Mouse (Mus musculus): ENCODE measurements around the gene Nsg2.
"Not testable (repeated sequence)": the region's sequence is repeated elsewhere in the genome, so short reads cannot be mapped to it uniquely, and the experiment has no call there.

Nsg2 gene

DNA sequence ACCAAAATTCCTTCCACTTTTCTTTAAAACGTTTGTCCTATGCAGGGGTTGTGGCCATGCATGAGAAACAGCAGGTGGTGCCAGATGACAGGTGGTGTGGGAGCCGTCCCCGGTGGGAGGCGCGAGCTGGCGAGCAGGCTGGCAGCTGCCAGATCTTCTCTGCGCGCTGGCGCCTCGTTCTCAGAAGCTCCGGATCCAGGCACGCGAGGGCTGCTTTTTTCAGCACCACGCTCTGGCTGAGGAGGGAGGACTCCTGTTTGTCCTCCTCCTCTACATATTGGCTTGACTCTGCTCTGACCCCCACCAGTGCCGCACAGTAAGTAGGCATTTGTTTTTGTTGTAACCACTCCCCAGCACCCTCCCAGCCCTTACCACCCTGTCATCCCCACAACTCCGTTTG, at the start of gene Nsg2:
Nsg2 (plus strand) TSS at position 183 of the 400 bp plus-strand sequence.
- peak; percentile 15 to 60 for DNase-seq (ENCODE audit: low spot score in 2 of 2)

DNA sequence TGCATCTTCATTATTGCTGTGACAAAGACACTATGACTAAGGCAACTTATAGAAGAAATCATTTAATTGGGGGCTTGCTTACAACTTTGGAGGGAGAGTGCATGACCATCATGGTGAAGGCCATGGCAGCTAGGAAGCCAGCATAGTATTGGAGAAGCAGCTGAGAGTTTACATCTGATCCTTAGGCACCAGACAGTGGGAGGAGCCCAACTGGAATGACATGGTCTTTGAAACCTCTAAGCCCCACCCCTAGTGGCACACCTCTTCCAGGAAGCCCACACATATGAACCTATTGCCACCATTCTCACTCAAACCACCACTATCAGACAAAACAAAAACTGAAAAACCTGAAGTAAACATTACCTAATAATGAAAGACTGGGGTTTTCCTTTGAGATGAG, 40.2 kb upstream of the Nsg2 start:
- DNase-seq (ENCODE audit: low spot score in 2 of 2): no peak

DNA sequence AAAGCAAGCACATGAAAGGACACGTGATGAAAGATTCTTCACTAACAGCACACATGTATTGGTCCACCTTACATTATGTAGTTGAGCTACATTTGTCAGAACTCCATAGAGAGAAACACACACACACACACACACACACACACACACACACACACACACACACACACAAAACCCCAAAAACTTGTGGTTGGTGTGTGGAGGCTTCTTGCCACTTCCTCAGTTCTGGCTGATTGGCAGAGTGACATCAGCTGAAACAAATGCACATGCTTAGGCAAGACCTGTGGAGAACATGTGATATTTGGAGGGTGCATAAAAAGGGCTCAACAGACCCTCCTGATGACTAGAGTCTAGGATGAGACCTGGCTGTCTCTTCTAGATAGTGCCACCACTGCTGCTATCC, 36.3 kb upstream of the Nsg2 start:
- no peak for DNase-seq (ENCODE audit: low spot score in 2 of 2)

DNA sequence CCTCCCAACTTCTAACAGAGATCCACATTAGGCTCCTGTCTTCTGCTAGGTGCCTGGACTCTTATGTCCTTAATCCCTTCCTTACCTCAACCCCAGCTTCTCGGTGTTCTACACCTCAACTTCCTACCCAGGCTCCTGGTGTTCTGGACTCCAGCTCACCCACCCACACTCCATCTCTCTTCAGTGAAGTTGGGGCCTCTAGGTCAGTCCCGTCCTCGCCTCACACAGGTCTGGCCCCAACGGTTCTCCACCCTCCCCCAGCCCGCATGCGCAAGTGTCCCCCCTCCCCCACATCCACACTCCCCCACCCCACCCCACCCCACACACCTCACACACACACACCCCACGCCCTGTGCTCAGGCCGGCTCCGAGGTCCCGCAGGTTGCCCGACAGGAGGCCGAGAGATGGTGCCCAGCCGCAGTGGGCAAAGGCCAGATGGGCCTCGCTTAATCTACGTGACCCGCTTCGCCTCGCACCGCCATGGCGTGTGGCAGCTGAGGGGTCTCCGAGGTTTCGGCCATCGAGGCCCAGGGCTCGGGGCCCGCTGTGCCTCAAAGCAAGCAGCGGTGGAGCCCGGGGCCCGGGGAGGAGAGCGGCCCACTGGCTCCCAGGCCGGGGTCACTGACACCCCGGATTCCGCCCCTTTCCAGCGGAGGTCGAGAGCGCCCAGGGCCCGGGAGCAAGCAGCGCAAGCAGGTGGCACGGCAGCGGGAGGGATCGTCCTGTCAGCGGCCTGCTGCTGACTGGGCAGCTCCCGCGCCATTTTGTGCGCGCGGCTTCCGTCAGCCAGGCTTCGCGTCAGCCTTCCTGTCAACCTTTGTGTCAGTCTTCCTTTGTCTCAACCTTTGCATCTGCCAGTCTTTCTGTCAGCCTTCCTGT, 34.8 kb upstream of the Nsg2 start, which contains the start of gene 4930524B15Rik:
4930524B15Rik (plus strand) TSS at position 337 of the 879 bp plus-strand sequence.
- no peak for DNase-seq (ENCODE audit: low spot score in 2 of 2)

DNA sequence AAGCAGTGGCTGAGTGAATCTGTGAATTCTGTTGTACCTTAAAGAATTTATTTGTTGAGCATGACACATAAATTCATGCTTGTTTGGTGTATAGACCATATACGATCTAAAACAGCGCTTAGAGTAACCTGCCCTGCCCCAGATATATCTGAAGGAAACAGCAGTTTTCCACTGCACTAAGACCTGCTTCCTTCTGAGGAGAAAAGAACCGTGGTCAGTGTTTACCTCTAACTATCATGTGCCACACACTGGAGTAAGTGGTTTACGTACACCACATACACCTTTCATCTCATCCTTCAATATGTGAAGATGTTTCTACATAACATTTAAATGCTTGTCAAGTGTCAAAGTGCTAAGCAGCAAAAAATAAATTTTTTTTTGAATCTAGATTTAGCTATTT, 26.1 kb upstream of the Nsg2 start:
- DNase-seq (ENCODE audit: low spot score in 2 of 2): no peak

DNA sequence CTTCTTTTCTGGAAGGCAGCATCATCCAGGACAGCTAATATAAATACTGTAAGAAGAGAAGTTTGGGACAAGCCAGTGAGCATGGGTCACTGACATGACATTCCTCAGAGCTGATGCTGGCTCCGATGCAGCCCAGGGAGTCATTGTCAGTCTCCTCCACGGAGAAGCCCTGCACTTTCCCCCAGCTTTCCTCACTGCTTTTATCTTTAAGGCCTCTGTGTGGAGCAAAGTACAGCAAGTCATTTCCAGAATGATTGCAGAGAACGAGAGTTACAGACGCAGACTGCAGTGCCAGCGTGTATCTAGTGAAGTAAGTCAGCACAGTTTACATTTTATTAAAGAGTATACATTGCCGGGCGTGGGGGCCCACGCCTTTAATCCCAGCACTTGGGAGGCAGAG, 25.4 kb upstream of the Nsg2 start:
- no peak for DNase-seq (ENCODE audit: low spot score in 2 of 2)

DNA sequence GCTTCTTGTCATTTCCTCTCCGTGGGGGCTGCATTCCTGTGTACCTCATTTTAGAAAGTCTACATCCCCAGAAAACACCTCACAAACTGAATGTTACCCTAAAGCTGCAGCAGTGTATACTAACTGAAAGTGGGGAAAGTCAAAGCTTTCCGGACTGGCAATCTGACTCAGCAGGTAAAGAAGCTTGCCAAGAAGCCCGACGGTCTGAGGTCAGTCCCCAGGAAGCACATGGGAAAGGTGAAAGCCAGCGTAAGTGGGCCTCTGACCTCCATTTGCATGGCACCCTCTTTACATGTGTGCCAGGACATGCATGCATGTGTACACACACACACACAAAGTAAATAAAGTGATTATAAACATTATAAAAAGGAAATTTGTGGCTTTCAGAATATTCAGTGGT, 24.6 kb upstream of the Nsg2 start:
- DNase-seq (ENCODE audit: low spot score in 2 of 2): no peak

DNA sequence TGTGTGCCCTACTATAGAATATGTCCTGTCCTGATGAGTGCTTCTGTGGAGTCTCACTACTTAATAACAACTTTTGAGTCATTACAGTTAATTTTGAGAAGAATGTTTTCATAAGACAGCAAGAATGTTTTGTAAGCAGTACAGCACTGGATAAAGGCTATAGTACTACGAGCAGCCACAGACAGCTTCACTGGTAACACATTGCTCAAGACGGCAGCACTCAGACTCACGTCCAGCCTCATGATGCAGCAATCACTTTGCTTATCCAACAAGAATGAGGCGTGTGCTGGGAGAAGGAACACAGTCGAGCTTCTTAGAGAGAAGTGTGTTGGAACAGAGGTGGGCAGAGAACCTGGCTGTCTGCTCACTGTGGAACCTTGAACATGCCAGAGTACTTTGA, 24.1 kb upstream of the Nsg2 start:
- no peak for DNase-seq (ENCODE audit: low spot score in 2 of 2)

DNA sequence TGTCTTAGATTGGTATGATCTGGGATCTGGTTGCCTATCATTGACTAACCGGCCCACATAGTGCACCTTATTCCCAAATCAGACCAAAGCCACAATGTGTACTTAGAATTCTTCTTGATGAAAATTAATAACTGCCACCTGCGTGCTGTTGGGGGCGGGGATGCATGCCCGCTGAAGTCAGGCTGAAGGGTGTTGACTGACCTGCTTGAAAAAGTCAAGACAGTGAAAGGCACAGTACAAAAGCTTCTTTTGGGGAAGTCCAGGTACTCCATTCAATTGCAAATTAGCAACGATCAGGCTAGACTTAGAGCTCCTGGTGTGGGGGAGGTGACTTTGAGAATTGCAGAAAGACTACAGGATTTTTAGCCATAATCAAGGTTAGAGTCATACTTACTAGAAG, 20.2 kb upstream of the Nsg2 start:
- DNase-seq (ENCODE audit: low spot score in 2 of 2): not testable (repeated sequence)

DNA sequence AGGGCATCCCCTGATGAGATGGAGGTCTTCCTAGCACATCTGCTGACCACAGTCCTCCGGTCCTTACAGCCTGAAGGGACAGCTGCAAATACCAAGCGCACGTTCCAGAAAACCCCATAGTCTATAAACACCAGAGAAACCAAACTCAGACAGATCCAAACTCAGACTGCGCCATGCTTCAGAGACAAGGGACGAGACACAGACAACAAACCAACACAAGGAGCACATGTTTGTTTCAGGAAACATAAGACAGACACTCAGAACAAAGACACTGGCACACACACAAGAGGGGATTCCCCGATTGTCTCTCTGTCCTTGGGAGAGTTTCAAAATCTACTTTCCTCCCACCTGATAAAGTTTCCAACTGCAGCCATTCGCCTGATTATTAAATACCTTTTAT, 18.4 kb upstream of the Nsg2 start:
- DNase-seq (ENCODE audit: low spot score in 2 of 2): no peak

DNA sequence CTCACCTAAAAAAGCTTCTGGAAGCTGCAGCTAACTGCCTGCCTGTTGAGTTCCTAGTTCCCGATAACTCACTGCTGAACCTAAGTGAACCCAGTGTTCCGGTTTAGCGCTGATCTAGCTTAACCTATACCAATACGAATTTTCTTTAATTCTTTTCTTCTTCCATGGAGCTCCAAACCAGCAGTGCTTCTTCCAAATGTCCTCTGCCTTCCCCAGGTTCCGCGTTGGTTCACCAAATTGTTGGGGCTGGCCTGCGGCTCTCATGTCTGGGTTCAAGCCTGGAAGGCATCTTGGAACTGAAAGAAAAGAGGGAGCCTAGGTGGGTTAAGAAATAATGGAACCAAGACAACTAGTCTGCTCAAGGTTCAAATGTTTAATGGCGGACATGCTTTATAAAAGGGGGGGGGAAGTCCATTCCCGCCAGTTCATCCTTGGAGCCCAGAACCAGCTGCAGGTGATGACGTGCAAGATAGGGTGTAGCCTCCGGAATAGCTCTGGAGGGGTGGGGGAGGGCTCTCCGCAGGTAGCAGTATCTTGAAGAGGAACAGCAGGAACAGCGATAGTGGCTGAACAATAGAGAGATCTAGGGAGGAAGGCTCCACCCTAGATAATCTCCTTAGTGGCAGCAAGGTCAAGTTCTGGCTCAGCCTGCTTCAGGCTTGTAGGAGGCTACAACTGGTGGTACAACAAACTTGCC, 17.9 kb upstream of the Nsg2 start:
- DNase-seq (ENCODE audit: low spot score in 2 of 2): not testable (repeated sequence)

DNA sequence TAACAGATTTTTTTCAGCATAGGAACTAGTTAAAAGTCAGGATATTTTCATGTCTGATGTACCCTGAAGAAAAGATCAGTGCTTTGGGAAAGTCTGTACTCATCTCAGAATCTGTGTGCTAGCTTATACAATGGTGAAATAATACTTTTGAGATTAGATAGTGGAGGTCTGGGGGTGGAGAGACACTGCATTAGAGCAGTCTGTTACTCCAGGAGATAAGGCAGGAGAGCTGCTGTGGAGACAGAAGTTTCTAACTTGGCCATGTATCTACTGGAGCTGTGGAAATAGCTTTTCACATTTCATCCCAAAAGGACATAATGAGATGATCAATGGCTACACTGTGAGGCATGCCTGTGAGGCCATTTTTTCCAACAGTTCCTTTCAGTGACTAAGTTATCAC, 17.0 kb upstream of the Nsg2 start:
- no peak for DNase-seq (ENCODE audit: low spot score in 2 of 2)

DNA sequence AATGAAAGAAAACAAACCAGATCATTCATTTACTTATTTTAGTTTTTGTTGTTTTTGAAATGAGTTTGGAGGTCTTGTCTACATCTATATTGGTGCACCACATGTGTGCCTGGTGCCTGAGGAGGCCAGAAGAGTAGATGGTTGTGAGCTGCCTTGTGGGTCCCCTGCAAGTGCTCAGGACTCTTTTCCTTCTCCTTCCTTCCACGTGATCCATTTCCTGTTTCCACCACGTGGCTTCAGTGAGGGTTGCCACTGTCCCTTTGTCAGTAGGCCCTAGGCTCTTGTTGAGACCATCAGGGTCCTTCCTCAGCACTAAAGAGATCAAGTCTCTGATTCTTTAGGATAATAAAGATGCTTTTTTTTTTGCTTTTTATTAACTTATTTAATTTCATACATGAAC, 15.5 kb upstream of the Nsg2 start:
- no peak for DNase-seq (ENCODE audit: low spot score in 2 of 2)

DNA sequence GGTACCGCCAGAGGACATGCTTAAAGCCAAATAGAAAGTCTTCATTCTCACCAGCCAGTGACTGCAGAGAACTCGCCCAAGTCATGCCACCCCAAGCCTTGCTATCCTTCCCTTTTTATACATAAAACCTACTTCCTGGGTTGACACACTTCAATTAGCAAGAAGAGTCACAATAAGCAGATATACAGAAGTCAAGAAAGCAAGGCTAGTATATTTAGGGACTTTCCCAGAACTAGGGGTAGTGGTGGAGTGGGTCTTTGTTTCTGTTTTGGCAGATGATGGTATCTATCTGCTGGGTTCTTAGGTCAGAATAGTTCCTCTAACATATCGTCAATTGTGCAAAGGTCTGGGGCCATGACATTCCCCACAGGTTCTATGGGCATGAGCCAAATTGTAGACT, 7.7 kb upstream of the Nsg2 start:
- no peak for DNase-seq (ENCODE audit: low spot score in 2 of 2)

DNA sequence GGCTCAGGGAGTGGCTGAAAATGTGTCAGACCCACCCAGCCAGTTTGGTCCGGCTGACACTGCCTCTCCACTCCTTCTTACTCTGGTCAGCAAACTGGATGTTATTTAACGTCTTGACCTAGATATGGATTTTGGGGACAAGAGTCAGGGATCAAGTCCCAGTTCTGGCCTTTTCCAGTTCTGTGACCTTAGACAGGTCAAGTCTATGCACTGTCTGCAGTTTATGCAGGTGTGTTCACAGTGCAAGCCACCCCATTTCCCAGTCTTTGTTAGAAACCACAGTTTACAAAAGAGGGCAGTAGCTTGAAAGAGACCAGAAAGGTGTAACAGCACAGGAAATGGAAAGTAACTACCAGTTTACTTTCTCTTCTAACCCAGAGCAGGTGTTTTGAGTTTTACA, 547 bp upstream of the Nsg2 start:
- DNase-seq (ENCODE audit: low spot score in 2 of 2): no peak

DNA sequence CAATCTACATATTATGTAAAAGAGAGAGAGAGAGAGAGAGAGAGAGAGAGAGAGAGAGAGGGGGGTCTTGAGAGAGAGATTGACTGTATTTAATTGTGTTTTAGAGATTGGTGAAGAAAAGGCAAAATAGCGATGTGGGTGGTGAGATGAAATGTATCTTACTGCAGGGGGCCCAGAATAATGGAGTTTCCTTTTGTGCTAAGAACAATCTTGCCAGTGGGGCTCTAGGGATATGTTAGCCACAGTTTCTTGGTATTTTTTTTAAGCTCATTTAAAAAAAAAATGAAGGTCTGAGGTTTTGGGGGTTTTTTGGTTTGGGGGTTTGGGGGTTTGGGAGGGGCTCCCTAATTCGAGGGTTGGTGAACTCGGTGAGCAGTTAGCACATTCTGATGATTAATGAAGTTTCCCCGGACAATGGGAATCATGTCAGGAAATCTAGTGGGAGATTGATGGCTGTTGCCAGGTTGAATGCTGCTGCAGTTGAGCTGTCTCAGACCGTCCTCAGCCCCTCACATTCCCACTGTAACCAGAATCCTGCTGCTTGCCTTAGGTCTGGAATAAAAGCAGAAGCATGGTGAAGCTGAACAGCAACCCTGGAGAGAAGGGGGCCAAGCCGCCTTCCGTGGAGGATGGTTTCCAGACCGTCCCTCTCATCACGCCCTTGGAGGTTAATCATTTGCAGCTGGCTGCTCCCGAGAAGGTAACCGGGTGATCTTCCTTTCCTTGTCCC, 1.1 kb downstream of the Nsg2 start:
- no peak for DNase-seq (ENCODE audit: low spot score in 2 of 2)

DNA sequence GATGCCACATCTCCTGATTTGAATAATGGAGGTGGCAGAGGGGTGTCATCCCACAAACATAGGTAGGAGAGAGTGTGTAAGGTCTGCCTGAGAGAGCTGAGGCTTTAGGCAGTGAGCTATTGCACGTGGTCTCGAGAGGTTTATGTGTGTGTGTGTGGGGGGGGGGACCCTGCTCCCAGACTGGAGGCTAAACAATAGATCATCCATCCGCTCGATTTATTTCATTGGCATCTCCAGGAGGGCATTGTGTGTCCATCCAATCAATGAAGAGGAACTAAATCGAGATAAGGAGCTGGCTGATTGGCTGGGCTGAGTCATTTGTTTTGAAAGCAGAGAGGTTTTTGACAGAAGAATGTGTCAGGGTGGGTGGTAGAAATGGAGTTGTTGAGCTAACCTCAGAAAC, 2.4 kb downstream of the Nsg2 start:
- DNase-seq (ENCODE audit: low spot score in 2 of 2): no peak

DNA sequence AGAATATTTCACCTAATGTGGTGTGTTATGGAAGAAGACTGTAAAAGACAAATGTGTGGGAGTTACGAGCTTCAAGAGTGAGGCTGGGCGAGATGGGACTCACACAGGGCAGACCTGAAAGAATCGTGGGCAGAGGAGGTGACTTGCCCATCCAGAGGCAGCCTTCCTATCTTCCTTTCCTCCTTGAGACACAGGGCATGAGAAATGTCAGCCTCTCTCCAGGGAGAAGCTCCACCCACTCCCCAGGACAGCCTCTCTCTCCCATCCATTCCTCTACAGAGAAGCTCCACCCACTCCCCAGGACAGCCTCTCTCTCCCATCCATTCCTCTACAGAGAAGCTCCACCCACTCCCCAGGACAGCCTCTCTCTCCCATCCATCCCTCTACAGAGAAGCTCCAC, 7.8 kb downstream of the Nsg2 start:
- not testable (repeated sequence) for DNase-seq (ENCODE audit: low spot score in 2 of 2)

DNA sequence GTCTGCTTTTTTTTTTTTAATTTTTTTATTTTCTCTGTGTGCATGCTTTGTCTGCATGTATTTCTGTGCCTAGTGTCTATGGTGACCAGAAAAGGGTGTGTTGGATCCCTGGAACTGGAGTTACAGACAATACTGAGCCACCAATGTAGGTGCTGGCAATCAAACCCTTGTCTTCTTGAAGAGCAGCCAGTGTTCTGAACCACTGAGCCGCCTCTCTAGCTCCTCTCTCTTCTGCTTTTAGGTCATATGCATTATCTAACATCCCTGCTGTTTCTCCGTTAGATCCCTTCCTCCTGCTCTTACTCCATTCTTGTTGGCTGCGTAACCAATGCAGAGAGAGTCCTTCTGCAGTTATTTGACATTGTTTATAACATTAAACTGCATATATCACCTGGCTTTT, 8.6 kb downstream of the Nsg2 start:
- no peak for DNase-seq (ENCODE audit: low spot score in 2 of 2)

DNA sequence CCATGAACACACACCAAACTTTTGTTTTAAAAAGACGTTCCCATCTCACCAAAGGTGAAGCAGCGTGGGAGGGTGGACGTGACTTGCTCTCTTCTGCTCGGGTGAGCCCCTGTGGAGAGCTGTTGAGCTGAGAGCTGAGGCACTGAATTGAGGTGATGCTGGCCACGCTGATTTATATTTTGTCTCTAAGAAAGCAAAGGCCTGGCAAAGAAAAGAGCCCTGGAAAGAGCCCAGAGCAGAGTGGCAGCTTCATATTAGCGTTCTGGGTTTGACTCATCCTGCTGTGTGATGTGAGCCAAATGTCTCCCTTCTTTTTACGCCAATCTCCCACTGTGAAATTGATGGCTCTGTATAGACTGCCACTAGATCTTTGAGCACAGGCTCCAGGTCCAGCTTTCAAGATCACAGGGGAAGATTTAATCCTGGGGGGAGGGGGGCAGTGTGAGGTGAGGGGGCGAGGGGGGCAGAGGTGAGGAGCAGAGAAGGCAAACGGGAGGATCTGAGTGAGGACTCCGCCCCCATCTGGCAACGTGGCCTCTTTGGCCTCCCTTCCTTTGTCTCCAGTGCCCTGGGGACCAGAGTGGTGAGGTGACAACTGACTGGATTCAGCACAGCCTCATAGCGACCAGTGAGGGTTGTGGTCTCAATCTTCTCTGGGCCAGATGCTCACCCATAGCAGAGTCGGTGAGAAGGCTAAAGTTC, 9.8 kb downstream of the Nsg2 start:
- no peak for DNase-seq (ENCODE audit: low spot score in 2 of 2)

DNA sequence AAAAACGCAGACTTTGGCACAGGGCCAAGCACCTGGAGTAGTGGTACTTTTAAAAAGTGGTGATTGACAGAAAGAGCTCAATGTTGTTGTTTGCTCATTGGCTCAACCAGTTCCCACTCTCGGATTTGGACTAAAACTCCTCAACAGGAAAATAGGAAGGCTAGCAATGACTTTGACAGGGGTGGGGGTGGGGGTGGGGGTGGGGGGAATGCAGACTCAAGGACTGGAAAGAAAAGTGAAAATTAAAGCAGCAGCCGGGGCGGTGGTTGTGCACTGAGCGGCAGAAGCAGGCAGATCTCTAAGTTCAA, 10.4 kb downstream of the Nsg2 start:
- DNase-seq (ENCODE audit: low spot score in 2 of 2): no peak

Measured in heart, adult 9 months (tissue).